Mouse (Mus musculus) neural tube, embryonic 14.5 days (tissue): ENCODE results near the gene Cybb. TPM values are rescaled to one million over a fixed set of nuclear protein-coding genes. Genes with fewer than 3 reads are reported as not detected.
"Not testable (repeated sequence)": the region's sequence is repeated elsewhere in the genome, so short reads cannot be mapped to it uniquely, and the experiment has no call there.

Experiments used
- ATAC-seq: fragments of 200-750 bp; cut with Nextera tagmentation; 2 replicates; pipeline ENCODE4 v1.8.0; 2017; ENCODE audit warnings: low read depth, mild to moderate bottlenecking, moderate TSS enrichment, moderate library complexity
- H3K27ac ChIP-seq: fragments of 300-500 bp; sonication (generic); 2 replicates; pipeline ENCODE4 v1.5.1; 2014; ENCODE audit warnings: low read depth, mild to moderate bottlenecking, control low read depth, low read length, moderate library complexity, mixed read lengths
- H3K27me3 ChIP-seq: fragments of 300-500 bp; sonication (generic); 2 replicates; pipeline ENCODE4 v1.6.1; 2014; ENCODE audit warnings: low read length; ENCODE audit not compliant: control insufficient read depth, insufficient read depth
- H3K36me3 ChIP-seq: fragments of 300-500 bp; sonication (generic); 2 replicates; pipeline ENCODE4 v1.6.1; 2014; ENCODE audit warnings: low read length, mixed read lengths; ENCODE audit not compliant: control insufficient read depth, insufficient read depth
- H3K4me1 ChIP-seq: fragments of 300-500 bp; sonication (generic); 2 replicates; pipeline ENCODE4 v1.6.1; 2014; ENCODE audit warnings: low read length; ENCODE audit not compliant: control insufficient read depth, insufficient read depth
- H3K4me2 ChIP-seq: fragments of 300-500 bp; sonication (generic); 2 replicates; pipeline ENCODE4 v1.6.1; 2014; ENCODE audit warnings: mild to moderate bottlenecking, low read depth, low read length, control low read depth
- H3K4me3 ChIP-seq: fragments of 300-500 bp; sonication (generic); 2 replicates; pipeline ENCODE4 v1.5.1; 2014; ENCODE audit warnings: low read depth, low read length, control low read depth, mixed read lengths
- H3K9ac ChIP-seq: fragments of 300-500 bp; sonication (generic); replicated peaks from 2 replicates; pipeline ENCODE4 v1.6.1; 2014; ENCODE audit warnings: low read depth, mild to moderate bottlenecking, control low read depth, low read length, mixed read lengths
- H3K9me3 ChIP-seq: fragments of 300-500 bp; sonication (generic); 2 replicates; pipeline ENCODE4 v1.6.1; 2016; ENCODE audit warnings: low read length; ENCODE audit not compliant: control insufficient read depth
- WGBS: fragments of 180-500 bp; shearing (Covaris S2); extraction: QIAGEN DNeasy Blood & Tissue Kit; methylation state at CpG from one replicate; pipeline ENCODE4 v1.1.7; 2014; 5-methylcytosine and 5-hydroxymethylcytosine counted together
- polyA plus RNA-seq: library from polyadenylated mRNA; unstranded; fragments of >200 nt; fragmentation: Nextera tagmentation; extraction: Ambion mirVana; gene quantifications from 2 replicates; pipeline ENCODE4 v1.2.1, GENCODE M21; 2014

The Cybb gene
- polyA plus RNA-seq = 0.15 and 1.0 TPM in 2 replicates

DNA sequence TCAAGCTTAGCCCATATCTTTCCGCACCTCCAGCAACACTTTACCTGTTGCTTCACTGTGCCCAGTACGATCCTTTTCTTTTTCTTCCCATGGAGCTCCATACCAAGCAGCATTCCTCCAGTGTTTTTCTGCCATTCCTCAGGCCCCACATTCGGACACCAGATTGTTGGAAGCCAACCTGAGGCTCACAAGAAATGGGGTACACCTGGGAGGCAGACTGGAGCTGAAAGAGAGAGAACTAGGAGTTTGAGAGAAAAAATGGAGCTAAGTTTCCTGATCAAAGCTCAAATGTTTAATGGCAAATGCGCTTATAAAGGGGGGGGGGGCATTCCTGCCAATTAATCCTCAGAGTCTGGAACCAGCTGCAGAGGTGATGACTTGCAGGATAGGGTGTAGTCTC, at the start of gene Cybb:
Gene Cybb, minus strand, starts transcription at position 101 of the 400 bp plus-strand sequence.
- no peaks in the 10 kb centered on the region for H3K36me3 ChIP-seq
- no peaks in the 10 kb centered on the region for H3K27me3 ChIP-seq
- H3K4me3 ChIP-seq = no peak within 1 kb of the TSS
- H3K9me3 ChIP-seq = no peaks in the 10 kb centered on the region
- WGBS = 90% methylated on average over 4 of the region's 4 CpGs
- no peak within 1 kb of the TSS for H3K4me2 ChIP-seq
- no peak within 1 kb of the TSS for H3K9ac ChIP-seq
- no peaks in the 10 kb centered on the region for H3K4me1 ChIP-seq
- ATAC-seq = no peak
- no peak within 1 kb of the TSS for H3K27ac ChIP-seq

DNA sequence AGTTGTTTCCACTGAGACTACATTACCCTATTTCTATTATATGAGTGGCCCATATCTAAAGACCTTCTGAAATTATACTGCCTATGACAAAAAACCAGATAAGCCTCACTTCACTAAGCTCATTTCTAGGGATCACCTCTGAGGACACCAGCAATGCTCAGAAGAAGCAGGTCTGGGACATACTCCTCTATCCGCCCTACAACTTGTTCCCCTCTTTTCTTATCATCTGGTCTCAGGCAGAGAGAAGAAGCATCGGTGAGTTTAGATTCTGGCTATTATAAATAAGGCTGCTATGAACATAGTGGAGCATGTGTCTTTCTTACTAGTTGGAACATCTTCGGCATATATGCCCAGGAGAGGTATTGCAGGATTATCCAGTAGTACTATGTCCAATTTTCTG, 49.3 kb upstream of the Cybb start:
- Histone ChIP-seq H3K36me3 (no peaks in the 10 kb centered on the region), H3K4me1 (no peaks in the 10 kb centered on the region), H3K4me2 (no peak overlapping the region), H3K9ac (no peak overlapping the region), H3K9me3 (no peaks in the 10 kb centered on the region), H3K27ac (no peak overlapping the region), H3K27me3 (no peaks in the 10 kb centered on the region), H3K4me3 (no peak overlapping the region)
- ATAC-seq = no peak
- WGBS = 90% methylated on average over 3 of the region's 3 CpGs

DNA sequence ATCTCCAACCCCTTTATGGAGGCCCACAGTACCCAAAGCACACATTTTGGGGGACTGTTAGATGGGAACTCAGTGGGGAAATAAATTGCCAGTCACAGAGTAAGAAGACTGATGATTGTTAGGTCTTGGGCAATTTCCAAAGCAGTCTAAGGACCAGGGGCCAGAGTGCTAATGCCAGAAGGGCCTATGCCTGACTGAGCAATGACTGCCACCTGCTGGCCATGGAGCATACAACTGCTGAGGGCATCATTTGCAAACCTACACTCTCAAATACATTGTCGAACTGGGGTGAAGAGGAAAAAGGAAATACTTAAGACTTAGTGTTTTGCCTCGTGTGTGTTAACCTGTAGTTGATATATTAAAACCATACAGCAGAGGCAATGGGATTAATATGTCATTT, 32.4 kb upstream of the Cybb start:
- ATAC-seq = peak; percentile 66; the same call in 1 of the 2 replicates
- H3K4me1 ChIP-seq, H3K9ac ChIP-seq, H3K27ac ChIP-seq, H3K9me3 ChIP-seq, H3K4me3 ChIP-seq, H3K36me3 ChIP-seq, H3K27me3 ChIP-seq, H3K4me2 ChIP-seq: not testable (repeated sequence)
- WGBS = 54% methylated on average over 2 of the region's 2 CpGs

DNA sequence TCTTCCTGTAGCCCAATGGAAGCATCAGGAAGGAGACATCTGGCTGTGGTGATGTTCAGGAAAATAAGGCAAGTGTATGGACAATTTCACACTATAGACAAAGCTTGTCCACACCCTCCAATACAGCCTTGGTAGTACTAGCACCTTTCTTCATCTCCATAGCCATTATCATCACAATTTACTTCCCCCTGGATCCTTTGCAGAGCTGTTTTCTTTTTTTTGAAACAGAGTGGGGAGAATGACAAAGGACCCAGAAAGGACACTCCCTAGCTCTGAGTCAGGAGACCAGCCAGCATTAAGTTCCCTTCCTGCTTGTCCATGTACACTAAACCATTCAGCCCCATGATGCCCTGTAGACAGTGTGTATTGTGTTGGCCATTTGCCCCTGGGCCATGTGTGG, 30.0 kb upstream of the Cybb start:
- H3K9ac ChIP-seq, ATAC-seq, H3K9me3 ChIP-seq, H3K36me3 ChIP-seq, H3K4me3 ChIP-seq, H3K27ac ChIP-seq, H3K4me1 ChIP-seq, H3K27me3 ChIP-seq, H3K4me2 ChIP-seq: not testable (repeated sequence)

DNA sequence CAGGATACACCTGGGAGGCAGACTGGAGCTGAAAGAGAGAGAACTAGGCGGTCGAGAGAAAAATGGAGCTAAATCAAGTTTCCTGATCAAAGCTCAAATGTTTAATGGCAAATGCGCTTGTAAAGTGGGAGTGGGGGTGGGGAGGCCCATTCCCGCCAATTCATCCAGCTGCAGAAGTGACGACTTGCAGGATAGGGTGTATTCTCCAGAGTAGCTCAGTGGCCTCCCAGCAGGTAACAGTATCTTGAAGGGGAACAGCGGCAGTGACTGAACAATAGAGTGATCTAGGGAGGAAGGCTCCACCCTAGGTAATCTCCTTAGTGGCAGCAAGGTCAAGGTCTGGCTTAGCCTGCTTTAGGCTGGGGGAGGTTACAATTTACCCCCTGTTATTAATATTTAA, 12.5 kb downstream of the Cybb start:
- not testable (repeated sequence) for ATAC-seq, H3K4me2 ChIP-seq, H3K27ac ChIP-seq, H3K36me3 ChIP-seq, H3K9me3 ChIP-seq, H3K4me1 ChIP-seq, H3K4me3 ChIP-seq, H3K27me3 ChIP-seq, H3K9ac ChIP-seq
- WGBS = 84% methylated on average over 6 of the region's 6 CpGs

DNA sequence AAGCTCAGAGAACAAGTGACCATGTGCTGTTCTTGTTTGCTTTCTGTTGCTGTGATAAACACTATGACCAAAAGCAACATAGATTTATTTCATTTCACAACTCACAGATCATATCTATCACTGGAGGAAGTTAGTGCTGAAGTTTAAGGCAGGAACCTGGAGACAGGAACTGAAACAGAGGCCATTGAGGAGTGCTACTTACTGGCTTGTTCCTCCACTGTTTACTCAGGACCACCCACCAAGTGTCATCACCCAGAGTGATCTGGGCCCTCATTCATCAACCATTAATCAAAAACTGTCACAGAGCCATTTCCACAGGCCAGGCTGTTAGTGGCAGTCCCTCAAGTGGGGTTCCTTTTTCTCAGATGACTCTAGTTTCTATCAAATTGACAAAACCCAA, 13.1 kb downstream of the Cybb start:
- ATAC-seq = no peak
- H3K9ac ChIP-seq = no peak overlapping the region

DNA sequence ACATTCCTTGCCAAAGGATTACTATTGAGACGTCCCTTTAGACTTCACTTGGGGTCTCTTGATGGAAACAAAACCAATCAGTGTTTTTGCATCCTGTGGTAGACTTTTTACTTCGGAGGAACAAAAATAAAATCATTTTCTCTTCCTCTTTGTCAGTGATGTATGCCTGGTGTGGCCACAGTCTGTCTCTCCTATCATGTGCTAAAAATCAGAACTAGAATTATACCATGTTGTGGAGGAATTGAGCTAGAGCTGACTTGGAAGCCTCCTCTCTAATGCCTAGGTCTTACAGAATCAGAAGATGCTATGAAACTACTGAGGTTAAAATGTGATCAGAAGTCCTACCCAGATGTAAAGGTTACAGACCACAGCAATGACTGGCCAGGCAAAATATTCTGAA, 13.8 kb downstream of the Cybb start:
- H3K9ac ChIP-seq = no peak overlapping the region
- no peak overlapping the region for H3K4me3 ChIP-seq
- H3K9me3 ChIP-seq = no peaks in the 10 kb centered on the region
- no peaks in the 10 kb centered on the region for H3K27me3 ChIP-seq
- WGBS = 70% methylated on average over 2 of the region's 2 CpGs
- H3K36me3 ChIP-seq = no peaks in the 10 kb centered on the region
- no peaks in the 10 kb centered on the region for H3K4me1 ChIP-seq
- no peak overlapping the region for H3K27ac ChIP-seq
- no peak for ATAC-seq
- no peak overlapping the region for H3K4me2 ChIP-seq

More for the DNA sequence above, 13.1 kb downstream of the Cybb start:
- Histone ChIP-seq H3K27me3 (no peaks in the 10 kb centered on the region), H3K4me3 (no peak overlapping the region), H3K4me2 (no peak overlapping the region), H3K27ac (no peak overlapping the region), H3K36me3 (no peaks in the 10 kb centered on the region), H3K4me1 (no peaks in the 10 kb centered on the region), H3K9me3 (no peaks in the 10 kb centered on the region)

DNA sequence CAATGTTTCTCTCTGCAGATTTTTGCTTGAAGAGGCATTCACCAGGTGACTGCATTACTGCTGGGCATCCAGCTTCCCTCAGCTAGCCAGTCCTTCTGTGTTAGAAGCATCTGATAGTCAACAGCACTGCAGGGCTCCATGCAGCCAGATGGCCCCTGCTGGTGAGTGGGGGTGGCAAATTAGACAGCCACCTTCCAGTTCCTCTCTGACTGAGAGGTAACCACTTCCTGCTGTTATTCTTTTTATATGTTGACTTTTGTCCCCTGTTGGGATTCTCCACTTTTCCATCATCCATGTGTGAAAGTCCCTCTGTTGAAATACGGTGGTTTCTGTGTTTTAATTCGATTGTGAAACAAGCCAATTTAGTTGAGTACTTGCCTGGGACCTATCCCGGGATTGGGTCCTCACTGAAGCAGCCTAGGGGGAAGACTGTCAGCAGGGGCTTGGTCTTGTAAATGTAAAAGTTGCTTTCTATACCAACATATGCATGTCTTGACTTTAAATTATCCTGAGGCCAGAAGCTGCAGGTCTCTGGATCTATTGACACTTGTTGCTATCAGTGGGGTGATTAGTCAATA, 16.7 kb downstream of the Cybb start:
- WGBS = 56% methylated on average over 3 of the region's 3 CpGs
- H3K36me3 ChIP-seq = no peaks in the 10 kb centered on the region

DNA sequence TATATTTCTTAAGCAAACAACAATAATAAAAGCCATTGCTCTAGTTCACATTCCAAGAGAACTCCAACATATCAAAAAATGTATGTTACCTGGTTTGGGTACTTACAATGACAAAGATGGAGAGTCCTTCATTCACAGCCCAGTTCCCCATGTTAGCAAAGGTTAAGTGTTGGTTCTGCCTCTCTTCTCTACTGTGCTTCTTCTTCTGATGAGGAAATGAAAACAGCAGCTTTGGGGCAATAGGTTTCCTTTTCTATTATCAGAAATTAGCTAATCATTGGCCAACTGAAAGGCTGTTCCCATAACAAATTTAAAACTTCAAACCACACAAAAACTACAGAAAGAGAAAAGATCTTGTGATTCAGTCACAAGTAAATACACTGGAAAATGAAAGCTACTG, 18.5 kb downstream of the Cybb start:
- no peak for ATAC-seq
- no peaks in the 10 kb centered on the region for H3K9me3 ChIP-seq

More for the DNA sequence above, 16.7 kb downstream of the Cybb start:
- Histone ChIP-seq H3K4me2 (no peak overlapping the region), H3K27me3 (no peaks in the 10 kb centered on the region), H3K4me1 (no peaks in the 10 kb centered on the region), H3K4me3 (no peak overlapping the region), H3K27ac (no peak overlapping the region), H3K9me3 (no peaks in the 10 kb centered on the region), H3K9ac (no peak overlapping the region)
- no peak for ATAC-seq

DNA sequence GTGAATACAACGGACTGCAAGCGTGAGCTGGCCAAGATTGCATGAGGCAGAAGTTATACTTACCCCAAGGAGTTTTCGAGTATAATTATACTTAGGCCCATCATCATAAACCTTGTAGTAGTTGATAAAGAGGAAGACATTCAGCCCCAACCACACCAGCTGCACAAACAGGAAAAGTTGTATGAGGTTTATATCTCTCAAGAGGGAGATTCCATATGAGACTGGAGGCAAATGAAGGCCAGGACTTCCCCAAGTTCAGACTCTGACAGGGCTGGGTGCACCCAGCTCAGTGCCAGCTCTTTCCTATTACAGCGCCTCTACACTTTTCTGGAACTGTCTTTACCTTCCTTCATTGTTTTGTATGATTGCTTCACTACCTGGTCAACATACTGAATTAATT, 20.6 kb downstream of the Cybb start:
- WGBS = 90% methylated on average over 4 of the region's 4 CpGs
- Histone ChIP-seq H3K36me3 (no peaks in the 10 kb centered on the region), H3K4me3 (no peak overlapping the region), H3K27me3 (no peaks in the 10 kb centered on the region), H3K4me2 (no peak overlapping the region), H3K27ac (no peak overlapping the region), H3K4me1 (no peaks in the 10 kb centered on the region), H3K9me3 (no peaks in the 10 kb centered on the region), H3K9ac (no peak overlapping the region)
- ATAC-seq = no peak

More for the DNA sequence above, 18.5 kb downstream of the Cybb start:
- Histone ChIP-seq H3K9ac (no peak overlapping the region), H3K4me1 (no peaks in the 10 kb centered on the region), H3K4me2 (no peak overlapping the region), H3K27ac (no peak overlapping the region), H3K36me3 (no peaks in the 10 kb centered on the region), H3K27me3 (no peaks in the 10 kb centered on the region), H3K4me3 (no peak overlapping the region)
